Mouse (Mus musculus) stomach, postnatal 0 days (tissue): ENCODE data around the gene Umps.

Experiments used
- CTCF ChIP-seq: IDR thresholded peaks from 2 replicates; pipeline ENCODE4 v1.5.1; 2016; ENCODE audit warnings: antibody characterized with exemption, low read depth, mild to moderate bottlenecking, moderate library complexity
- EP300 ChIP-seq: optimal IDR thresholded peaks from 2 replicates; pipeline ENCODE3; 2016; ENCODE audit warnings: antibody characterized with exemption

DNA sequence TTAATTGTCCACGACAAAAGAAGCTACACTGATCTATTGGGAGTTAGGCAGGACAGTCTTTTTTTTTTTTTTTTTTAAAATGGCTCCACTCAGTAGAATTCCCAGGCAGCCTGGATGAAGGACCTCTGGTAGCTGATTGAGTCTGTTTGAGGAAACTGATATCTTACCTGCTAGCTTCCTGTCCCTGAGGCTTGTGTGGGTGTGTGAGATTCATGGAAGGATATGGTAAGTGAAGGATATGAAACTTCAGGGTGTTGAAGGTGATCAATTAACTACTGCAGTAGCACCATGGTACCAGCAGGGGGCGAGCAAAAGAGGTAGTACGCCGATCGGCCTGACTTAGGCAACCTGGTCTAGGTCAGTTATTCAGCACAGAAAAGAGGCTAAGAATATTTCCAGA, 29.2 kb upstream of the Umps start:
- TF ChIP-seq EP300 (no peak), CTCF (peak; percentile 94)
